Mouse (Mus musculus): ENCODE data around the gene Aldh3b1. TPM values are rescaled to one million over a fixed set of nuclear protein-coding genes. Genes with fewer than 3 reads are reported as not detected.

Gene Aldh3b1
- polyA plus RNA-seq, 1 experiment from 2014 or later, result 2.9 TPM

Other genes starting within 250 kb of the Aldh3b1 start
- gene Lrp5, start 243.2 kb downstream of the Aldh3b1 start, polyA plus RNA-seq (2014; fragmentation: Nextera tagmentation; extraction: Ambion mirVana), result 4.1 and 5.0 TPM in 2 replicates
- gene 1810055G02Rik, start 221.5 kb downstream of the Aldh3b1 start, polyA plus RNA-seq (2014; fragmentation: Nextera tagmentation; extraction: Ambion mirVana), result 18.0 and 18.2 TPM in 2 replicates
- 25.6 and 27.3 TPM in 2 replicates for gene Kmt5b, start 162.4 kb downstream of the Aldh3b1 start, polyA plus RNA-seq (2014; fragmentation: Nextera tagmentation; extraction: Ambion mirVana)
- 25.5 and 27.2 TPM in 2 replicates for gene Chka, start 78.0 kb downstream of the Aldh3b1 start, polyA plus RNA-seq (2014; fragmentation: Nextera tagmentation; extraction: Ambion mirVana)
- 16.1 and 17.1 TPM in 2 replicates for gene Tcirg1, start 22.7 kb downstream of the Aldh3b1 start, polyA plus RNA-seq (2014; fragmentation: Nextera tagmentation; extraction: Ambion mirVana)
- gene Ndufs8, start 17.0 kb downstream of the Aldh3b1 start, polyA plus RNA-seq (2014; fragmentation: Nextera tagmentation; extraction: Ambion mirVana), result 479 and 507 TPM in 2 replicates
- gene Unc93b1, start 5.4 kb upstream of the Aldh3b1 start, polyA plus RNA-seq (2014; fragmentation: Nextera tagmentation; extraction: Ambion mirVana), result 11.2 and 14.5 TPM in 2 replicates
- gene Aldh3b3, start 28.8 kb upstream of the Aldh3b1 start, polyA plus RNA-seq (2014; fragmentation: Nextera tagmentation; extraction: Ambion mirVana), result not detected in 2 replicates
- gene Aldh3b2, start 42.5 kb upstream of the Aldh3b1 start, polyA plus RNA-seq (2014; fragmentation: Nextera tagmentation; extraction: Ambion mirVana), result 0.09 and 0.18 TPM in 2 replicates
- gene Acy3, start 56.8 kb upstream of the Aldh3b1 start, polyA plus RNA-seq (2014; fragmentation: Nextera tagmentation; extraction: Ambion mirVana), result 13.1 and 14.5 TPM in 2 replicates
- not detected in 2 replicates for gene Tbx10, start 62.9 kb upstream of the Aldh3b1 start, polyA plus RNA-seq (2014; fragmentation: Nextera tagmentation; extraction: Ambion mirVana)
- gene Nudt8, start 70.8 kb upstream of the Aldh3b1 start, polyA plus RNA-seq (2014; fragmentation: Nextera tagmentation; extraction: Ambion mirVana), result 73.2 and 74.1 TPM in 2 replicates
- 4.3 and 4.6 TPM in 2 replicates for gene Gm49405, start 70.8 kb upstream of the Aldh3b1 start, polyA plus RNA-seq (2014; fragmentation: Nextera tagmentation; extraction: Ambion mirVana)
- gene Doc2g, start 73.5 kb upstream of the Aldh3b1 start, polyA plus RNA-seq (2014; fragmentation: Nextera tagmentation; extraction: Ambion mirVana), result 85.2 and 90.7 TPM in 2 replicates
- 552 and 561 TPM in 2 replicates for gene Ndufv1, start 83.0 kb upstream of the Aldh3b1 start, polyA plus RNA-seq (2014; fragmentation: Nextera tagmentation; extraction: Ambion mirVana)
- 399 and 401 TPM in 2 replicates for gene Gstp1, start 108.2 kb upstream of the Aldh3b1 start, polyA plus RNA-seq (2014; fragmentation: Nextera tagmentation; extraction: Ambion mirVana)
- 8.0 and 10.3 TPM in 2 replicates for gene Gstp2, start 116.2 kb upstream of the Aldh3b1 start, polyA plus RNA-seq (2014; fragmentation: Nextera tagmentation; extraction: Ambion mirVana)
- gene Gstp3, start 129.8 kb upstream of the Aldh3b1 start, polyA plus RNA-seq (2014; fragmentation: Nextera tagmentation; extraction: Ambion mirVana), result not detected in 2 replicates
- gene Cabp2, start 151.8 kb upstream of the Aldh3b1 start, polyA plus RNA-seq (2014; fragmentation: Nextera tagmentation; extraction: Ambion mirVana), result not detected in 2 replicates
- 62.5 and 63.8 TPM in 2 replicates for gene Cdk2ap2, start 167.4 kb upstream of the Aldh3b1 start, polyA plus RNA-seq (2014; fragmentation: Nextera tagmentation; extraction: Ambion mirVana)
- gene Pitpnm1, start 170.2 kb upstream of the Aldh3b1 start, polyA plus RNA-seq (2014; fragmentation: Nextera tagmentation; extraction: Ambion mirVana), result 17.3 TPM in 2 replicates
- 87.3 and 100 TPM in 2 replicates for gene Aip, start 196.1 kb upstream of the Aldh3b1 start, polyA plus RNA-seq (2014; fragmentation: Nextera tagmentation; extraction: Ambion mirVana)
- gene Gpr152, start 210.0 kb upstream of the Aldh3b1 start, polyA plus RNA-seq (2014; fragmentation: Nextera tagmentation; extraction: Ambion mirVana), result not detected in 2 replicates
- not detected in 2 replicates for gene Cabp4, start 214.2 kb upstream of the Aldh3b1 start, polyA plus RNA-seq (2014; fragmentation: Nextera tagmentation; extraction: Ambion mirVana)
- gene Coro1b, start 218.8 kb upstream of the Aldh3b1 start, polyA plus RNA-seq (2014; fragmentation: Nextera tagmentation; extraction: Ambion mirVana), result 117 and 122 TPM in 2 replicates
- gene Ptprcap, start 223.8 kb upstream of the Aldh3b1 start, polyA plus RNA-seq (2014; fragmentation: Nextera tagmentation; extraction: Ambion mirVana), result 0.54 and 0.82 TPM in 2 replicates
- 31.4 and 34.4 TPM in 2 replicates for gene Rps6kb2, start 233.5 kb upstream of the Aldh3b1 start, polyA plus RNA-seq (2014; fragmentation: Nextera tagmentation; extraction: Ambion mirVana)
- gene Carns1, start 245.7 kb upstream of the Aldh3b1 start, polyA plus RNA-seq (2014; fragmentation: Nextera tagmentation; extraction: Ambion mirVana), result 6.5 and 8.7 TPM in 2 replicates

All from heart, embryonic 14.5 days (tissue).